Mouse (Mus musculus): ENCODE measurements at regions not wholly inside any gene's neighbourhood (a gene's known extent, or its start where the extent isn't known, plus 50 kb on each side); places are given as distances from the start of the nearest gene placed in this dataset.

DNA sequence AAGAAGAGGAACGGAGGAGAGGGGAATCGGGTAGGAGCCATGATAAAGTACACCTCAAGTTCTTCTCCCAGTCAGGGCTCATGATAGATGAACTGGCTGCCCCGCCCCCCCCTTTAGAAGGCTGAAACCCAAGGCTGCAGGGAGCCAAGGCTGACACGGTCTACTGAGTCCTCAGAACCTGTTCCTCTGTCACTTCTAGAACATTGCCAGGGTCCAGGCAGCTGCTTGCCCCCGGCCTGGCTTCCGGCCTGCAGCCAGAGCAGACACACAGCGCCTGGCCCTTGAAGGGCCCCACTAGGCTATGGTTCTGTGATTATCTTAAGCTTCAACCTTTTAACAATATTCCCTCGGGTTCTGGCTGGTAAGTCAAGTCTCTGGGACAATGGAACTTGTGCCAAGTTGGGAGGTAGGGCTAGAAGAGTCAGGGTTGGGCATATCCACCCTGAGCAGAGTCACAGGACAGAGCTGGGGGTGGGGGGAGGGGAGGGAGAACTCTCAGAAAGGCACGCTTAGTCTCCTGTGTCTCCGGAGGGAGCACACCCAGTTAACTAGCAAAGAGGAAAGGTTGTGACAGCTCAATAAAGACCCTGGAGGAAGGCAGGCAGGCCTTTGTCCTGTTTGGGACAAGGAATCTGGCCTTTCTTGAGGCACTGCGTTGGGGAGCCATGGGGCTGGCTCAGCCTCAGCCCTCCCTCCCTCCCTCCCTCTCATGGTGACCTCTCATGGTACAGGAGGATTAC lies 57.6 kb upstream of the Slc45a1 start:
- WGBS: 45% methylated on average over 11 of the region's 11 CpGs
- Histone ChIP-seq H3K27me3 (ENCODE audit: insufficient read depth, low read length) (no peaks in the 10 kb centered on the region), H3K4me3 (ENCODE audit: low read depth, low read length) (no peak overlapping the region), H3K36me3 (ENCODE audit: insufficient read depth) (no peaks in the 10 kb centered on the region), H3K4me2 (ENCODE audit: low read depth) (no peak overlapping the region), H3K9me3 (ENCODE audit: low read length) (no peaks in the 10 kb centered on the region), H3K9ac (no peak overlapping the region), H3K4me1 (ENCODE audit: insufficient read depth) (no peaks in the 10 kb centered on the region), H3K27ac (ENCODE audit: low read depth, low read length) (no peak overlapping the region)
- no peak for ATAC-seq
- TF ChIP-seq CTCF (IDR thresholded peaks at IDR 0.05; ENCODE audit: low read depth): no peak
- no peak for DNase-seq

DNA sequence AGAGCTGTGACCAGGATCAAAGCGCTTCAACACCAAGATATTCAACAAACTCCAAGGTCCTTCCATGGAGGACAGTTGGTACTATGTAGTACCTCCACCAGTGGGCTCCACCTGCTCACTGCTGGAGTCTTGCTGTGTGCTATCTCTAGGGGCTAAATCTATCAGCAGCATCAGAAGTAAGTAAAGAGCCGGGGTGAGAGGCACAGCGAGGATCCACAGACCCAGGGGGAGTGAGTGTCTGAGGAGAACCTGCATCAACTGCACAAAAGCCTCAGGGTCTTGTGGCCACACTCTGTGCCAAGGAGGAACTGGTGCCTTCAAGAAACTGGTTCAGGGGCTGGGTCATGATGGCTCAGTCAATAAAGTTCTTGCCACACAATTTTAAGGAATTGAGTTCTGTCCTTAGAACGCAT lies 56.6 kb upstream of the Slc45a1 start:
- DNase-seq (peak; percentile 14), ATAC-seq (no peak)
- no peaks in the 10 kb centered on the region for H3K36me3 ChIP-seq (ENCODE audit: insufficient read depth)
- no peaks in the 10 kb centered on the region for H3K4me1 ChIP-seq (ENCODE audit: insufficient read depth)
- WGBS: 84% methylated on average over 4 of the region's 4 CpGs
- TF ChIP-seq CTCF (IDR thresholded peaks at IDR 0.05; ENCODE audit: low read depth): peak; percentile 69
- H3K27ac ChIP-seq (ENCODE audit: low read depth, low read length): no peak overlapping the region
- no peaks in the 10 kb centered on the region for H3K27me3 ChIP-seq (ENCODE audit: insufficient read depth, low read length)
- H3K4me3 ChIP-seq (ENCODE audit: low read depth, low read length): no peak overlapping the region
- no peaks in the 10 kb centered on the region for H3K9me3 ChIP-seq (ENCODE audit: low read length)
- no peak overlapping the region for H3K9ac ChIP-seq
- H3K4me2 ChIP-seq (ENCODE audit: low read depth): no peak overlapping the region

DNA sequence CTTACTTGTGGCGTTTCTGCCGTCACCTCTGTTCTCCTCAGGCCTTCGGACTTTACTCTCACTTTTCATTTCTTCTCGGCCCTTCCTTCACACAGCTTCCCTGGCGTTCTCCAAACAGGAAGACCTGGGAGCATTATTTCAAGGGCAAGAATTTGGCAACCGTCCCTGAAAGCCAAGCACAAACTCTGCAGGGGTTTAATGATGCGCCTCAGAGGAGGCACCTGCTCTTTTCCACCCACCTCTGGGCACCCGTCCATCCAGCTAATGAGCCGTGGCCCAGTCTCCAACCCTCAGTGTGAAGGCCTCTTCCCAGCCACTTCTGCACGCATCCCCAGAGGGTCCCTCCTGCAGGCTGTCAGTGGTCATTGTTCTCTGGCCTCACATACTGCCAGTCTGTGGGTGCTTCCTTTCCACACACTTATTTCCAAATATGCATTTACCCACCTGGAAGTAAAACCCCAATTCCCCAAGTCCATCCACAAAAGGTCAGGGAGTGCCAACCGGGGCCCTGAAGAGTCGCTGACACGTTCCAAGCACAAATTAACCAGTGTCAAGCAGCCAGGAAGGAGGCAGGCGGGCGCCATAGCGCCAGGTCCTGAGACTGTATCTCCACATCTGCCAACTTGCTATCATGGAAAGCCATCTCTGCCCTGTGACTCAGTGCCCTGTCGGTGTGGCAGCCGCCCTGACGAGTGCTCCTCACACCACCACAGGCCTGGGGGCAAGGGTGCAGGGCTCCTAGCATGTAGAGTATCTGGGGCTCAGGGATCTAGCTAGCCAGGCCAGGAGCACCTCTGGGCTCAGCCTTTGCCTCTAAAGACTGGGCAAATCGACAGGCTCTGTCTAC lies 56.0 kb upstream of the Slc45a1 start:
- DNase-seq (no peak), ATAC-seq (no peak)
- Histone ChIP-seq H3K4me1 (ENCODE audit: insufficient read depth) (no peaks in the 10 kb centered on the region), H3K4me3 (ENCODE audit: low read depth, low read length) (no peak overlapping the region), H3K4me2 (ENCODE audit: low read depth) (no peak overlapping the region), H3K36me3 (ENCODE audit: insufficient read depth) (no peaks in the 10 kb centered on the region), H3K27ac (ENCODE audit: low read depth, low read length) (no peak overlapping the region), H3K9me3 (ENCODE audit: low read length) (no peaks in the 10 kb centered on the region), H3K9ac (no peak overlapping the region), H3K27me3 (ENCODE audit: insufficient read depth, low read length) (no peaks in the 10 kb centered on the region)
- WGBS: 61% methylated on average over 20 of the region's 20 CpGs
- no peak for TF ChIP-seq CTCF (IDR thresholded peaks at IDR 0.05; ENCODE audit: low read depth)

DNA sequence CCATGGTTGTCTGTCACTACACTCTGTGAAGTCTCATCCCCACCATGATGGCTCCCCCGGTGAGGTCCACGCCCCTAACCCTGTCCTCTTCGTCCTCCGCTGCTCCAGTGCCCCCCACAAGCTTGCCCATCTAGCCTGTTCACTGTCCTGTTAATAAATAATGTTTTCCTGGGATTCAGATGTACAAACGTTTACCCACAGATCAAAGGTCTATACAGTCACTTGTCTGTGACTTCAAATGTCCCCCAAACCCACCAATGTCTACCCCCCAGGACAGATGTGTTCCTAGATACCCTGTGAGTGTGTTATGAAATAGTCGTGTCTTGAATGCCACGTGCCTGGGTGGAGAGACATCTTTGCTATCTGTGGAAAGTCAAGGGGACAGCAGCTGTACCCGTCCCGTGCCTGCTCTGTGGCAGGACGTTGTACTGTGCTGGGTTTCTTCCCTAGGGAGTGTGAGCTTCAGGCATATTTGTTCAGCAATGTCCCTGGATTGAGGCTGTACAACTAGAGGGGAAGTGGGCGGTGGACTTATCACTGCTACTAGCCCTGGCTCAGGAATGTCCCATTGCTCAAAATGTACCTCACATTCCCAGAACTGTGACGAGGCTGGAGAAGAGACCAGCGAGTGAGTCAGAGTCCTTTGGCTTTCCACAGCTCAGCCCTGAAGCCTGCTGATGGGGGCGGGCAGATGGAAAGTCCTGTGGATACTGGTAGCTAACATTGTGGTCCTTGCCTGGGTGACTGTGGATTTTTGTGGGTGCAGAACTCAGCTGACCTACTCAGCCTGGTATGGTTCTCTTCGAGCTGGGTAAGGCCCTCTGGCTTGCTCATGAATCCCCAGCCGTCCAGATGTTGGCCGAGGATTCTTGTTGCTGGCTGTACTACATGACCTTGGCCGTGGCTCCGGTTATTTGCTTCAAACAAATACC lies 55.1 kb upstream of the Slc45a1 start:
- H3K4me1 ChIP-seq (ENCODE audit: insufficient read depth): no peaks in the 10 kb centered on the region
- ATAC-seq: no peak
- no peak overlapping the region for H3K4me3 ChIP-seq (ENCODE audit: low read depth, low read length)
- WGBS: 78% methylated on average over 19 of the region's 19 CpGs
- no peak overlapping the region for H3K27ac ChIP-seq (ENCODE audit: low read depth, low read length)
- H3K4me2 ChIP-seq (ENCODE audit: low read depth): no peak overlapping the region
- no peak for TF ChIP-seq CTCF (IDR thresholded peaks at IDR 0.05; ENCODE audit: low read depth)
- DNase-seq: no peak
- H3K9me3 ChIP-seq (ENCODE audit: low read length): no peaks in the 10 kb centered on the region
- H3K27me3 ChIP-seq (ENCODE audit: insufficient read depth, low read length): no peaks in the 10 kb centered on the region
- H3K9ac ChIP-seq: no peak overlapping the region
- no peaks in the 10 kb centered on the region for H3K36me3 ChIP-seq (ENCODE audit: insufficient read depth)

DNA sequence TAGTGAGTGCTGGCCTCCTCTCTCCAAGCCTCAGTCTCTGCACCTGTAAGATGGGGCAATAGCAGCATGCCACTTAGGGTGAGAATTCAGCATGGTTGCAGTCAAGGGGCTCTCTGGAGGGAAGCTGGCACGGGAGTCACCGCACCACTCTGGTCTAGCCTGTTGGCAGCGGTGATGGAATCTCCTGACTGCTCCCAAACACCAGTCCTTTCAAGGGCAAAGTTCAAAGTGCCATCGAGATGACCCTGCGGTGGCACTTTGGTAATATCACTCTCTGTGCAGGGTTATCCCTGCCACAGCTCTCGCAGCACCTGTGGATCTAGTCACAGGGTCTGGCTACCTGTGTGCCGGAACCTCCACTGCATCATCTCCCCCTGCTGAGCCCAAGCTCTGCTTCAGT lies 54.3 kb upstream of the Slc45a1 start:
- TF ChIP-seq CTCF (IDR thresholded peaks at IDR 0.05; ENCODE audit: low read depth): no peak
- H3K4me3 ChIP-seq (ENCODE audit: low read depth, low read length): no peak overlapping the region
- no peak overlapping the region for H3K27ac ChIP-seq (ENCODE audit: low read depth, low read length)
- ATAC-seq: no peak
- DNase-seq: no peak
- H3K36me3 ChIP-seq (ENCODE audit: insufficient read depth): no peaks in the 10 kb centered on the region
- H3K27me3 ChIP-seq (ENCODE audit: insufficient read depth, low read length): no peaks in the 10 kb centered on the region
- no peaks in the 10 kb centered on the region for H3K4me1 ChIP-seq (ENCODE audit: insufficient read depth)
- no peak overlapping the region for H3K9ac ChIP-seq
- H3K9me3 ChIP-seq (ENCODE audit: low read length): no peaks in the 10 kb centered on the region
- 96% methylated on average over 7 of the region's 7 CpGs for WGBS
- no peak overlapping the region for H3K4me2 ChIP-seq (ENCODE audit: low read depth)

DNA sequence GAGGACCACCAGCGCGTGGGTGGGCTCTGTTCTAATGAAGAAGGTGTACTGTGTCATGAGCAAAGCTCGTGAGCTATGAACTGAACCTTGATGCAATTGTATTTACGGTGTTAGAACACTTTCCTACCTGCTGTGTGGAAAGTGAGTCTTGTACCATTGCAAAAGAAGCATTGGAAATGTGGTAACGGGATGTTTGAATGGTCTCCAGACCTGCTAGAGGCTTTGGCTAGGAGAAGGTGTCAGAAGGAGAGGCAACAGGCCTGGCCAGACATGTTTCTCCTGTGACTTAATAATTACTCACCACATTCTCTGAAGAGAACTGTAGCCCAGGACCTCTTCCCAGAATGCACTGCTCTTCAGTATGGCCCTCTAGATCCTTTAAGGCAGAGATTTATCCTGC lies 51.3 kb upstream of the Slc45a1 start:
- Histone ChIP-seq H3K36me3 (ENCODE audit: insufficient read depth) (no peaks in the 10 kb centered on the region), H3K4me1 (ENCODE audit: insufficient read depth) (no peaks in the 10 kb centered on the region), H3K4me2 (ENCODE audit: low read depth) (no peak overlapping the region), H3K27me3 (ENCODE audit: insufficient read depth, low read length) (no peaks in the 10 kb centered on the region), H3K9me3 (ENCODE audit: low read length) (no peaks in the 10 kb centered on the region), H3K4me3 (ENCODE audit: low read depth, low read length) (no peak overlapping the region), H3K27ac (ENCODE audit: low read depth, low read length) (no peak overlapping the region), H3K9ac (no peak overlapping the region)
- no peak for TF ChIP-seq CTCF (IDR thresholded peaks at IDR 0.05; ENCODE audit: low read depth)
- DNase-seq (no peak), ATAC-seq (no peak)
- 93% methylated on average over 5 of the region's 5 CpGs for WGBS
